Mouse (Mus musculus): ENCODE data around the gene Cux1.
"Not testable (repeated sequence)": the region's sequence is repeated elsewhere in the genome, so short reads cannot be mapped to it uniquely, and the experiment has no call there.

The Cux1 gene

DNA sequence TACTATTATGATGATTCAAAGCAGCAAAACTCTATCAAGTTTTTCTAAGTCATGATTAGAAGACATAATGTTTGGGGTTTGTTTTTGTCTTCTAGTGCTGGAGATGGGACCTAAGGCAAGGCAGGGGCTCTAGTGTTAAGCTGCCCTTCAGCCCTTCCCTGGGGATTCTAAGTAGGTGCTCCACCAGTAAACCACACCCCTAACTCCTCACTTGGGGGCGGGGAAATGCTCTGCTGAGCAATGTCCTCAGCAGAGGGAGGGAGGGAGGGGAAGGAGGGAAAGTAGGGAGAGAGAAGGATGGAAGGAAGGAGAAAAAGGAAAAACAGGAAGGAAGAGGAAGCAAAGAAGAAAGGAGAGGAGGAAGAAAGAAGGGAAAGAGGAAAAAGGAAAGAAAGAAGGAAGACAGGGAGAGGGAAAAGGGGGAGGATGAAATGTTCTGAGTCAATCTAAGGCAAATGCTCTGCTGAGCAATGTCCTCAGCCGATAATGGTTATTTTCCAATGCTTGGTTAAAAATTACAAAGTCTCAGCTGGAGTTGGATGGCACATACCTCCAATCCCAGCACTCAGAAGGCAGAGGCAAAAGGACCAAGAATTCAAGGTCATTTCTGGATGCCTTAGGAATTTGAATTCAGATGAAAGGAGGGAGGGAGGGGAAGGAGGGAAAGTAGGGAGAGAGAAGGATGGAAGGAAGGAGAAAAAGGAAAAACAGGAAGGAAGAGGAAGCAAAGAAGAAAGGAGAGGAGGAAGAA, 96.1 kb downstream of the Cux1 start:
- not testable (repeated sequence) for DNase-seq

DNA sequence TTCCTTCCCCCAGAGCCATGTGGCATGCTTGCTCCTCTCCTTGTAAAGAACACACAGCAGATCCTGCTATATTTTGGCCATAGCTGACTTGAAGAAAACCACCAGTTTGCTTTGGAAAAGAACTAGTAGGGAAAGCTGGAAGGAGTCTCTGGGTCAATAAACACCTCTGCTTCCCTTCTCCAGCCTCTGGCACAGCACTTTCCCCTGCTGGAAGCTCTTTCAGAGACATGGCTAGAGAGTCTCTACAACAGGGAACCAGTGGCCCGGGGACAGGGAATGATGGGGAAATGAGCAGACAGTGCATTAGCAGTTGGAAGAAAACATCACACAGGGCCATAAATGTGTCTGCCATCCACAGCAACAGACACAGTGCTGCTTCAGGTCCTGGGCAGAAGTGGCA, 98.0 kb downstream of the Cux1 start:
- no peak for DNase-seq

DNA sequence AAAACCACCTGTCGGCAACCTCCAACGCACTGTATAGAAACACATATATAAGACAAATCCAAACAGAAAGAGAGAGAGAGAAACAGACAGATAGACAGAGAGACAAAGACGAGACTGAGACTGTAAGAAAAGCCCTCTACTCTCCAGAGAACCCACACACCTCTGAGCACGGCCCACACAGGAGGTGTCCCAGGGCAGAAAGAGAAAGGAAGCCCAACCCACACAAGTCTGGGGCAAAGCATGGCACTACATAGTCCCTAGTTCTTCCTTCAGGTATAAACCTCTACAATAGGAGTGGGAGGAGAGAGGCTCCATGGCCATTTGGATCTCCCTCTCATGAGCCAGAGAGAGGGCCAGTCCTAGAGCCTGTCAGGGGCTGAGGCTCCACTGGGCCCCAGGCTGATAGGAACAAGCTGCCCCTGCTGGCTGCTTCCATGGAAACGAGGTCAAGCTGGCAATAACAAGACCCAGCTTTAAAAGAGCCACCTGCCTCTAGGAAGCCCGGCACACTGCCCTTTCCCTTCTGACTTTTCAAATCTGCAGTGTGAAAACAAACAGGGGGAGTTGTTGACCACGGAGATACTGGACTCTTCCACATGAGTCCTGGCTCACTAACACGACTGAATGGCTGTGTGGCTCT, 99.8 kb downstream of the Cux1 start:
- peak; percentile 63 to 81 for DNase-seq

DNA sequence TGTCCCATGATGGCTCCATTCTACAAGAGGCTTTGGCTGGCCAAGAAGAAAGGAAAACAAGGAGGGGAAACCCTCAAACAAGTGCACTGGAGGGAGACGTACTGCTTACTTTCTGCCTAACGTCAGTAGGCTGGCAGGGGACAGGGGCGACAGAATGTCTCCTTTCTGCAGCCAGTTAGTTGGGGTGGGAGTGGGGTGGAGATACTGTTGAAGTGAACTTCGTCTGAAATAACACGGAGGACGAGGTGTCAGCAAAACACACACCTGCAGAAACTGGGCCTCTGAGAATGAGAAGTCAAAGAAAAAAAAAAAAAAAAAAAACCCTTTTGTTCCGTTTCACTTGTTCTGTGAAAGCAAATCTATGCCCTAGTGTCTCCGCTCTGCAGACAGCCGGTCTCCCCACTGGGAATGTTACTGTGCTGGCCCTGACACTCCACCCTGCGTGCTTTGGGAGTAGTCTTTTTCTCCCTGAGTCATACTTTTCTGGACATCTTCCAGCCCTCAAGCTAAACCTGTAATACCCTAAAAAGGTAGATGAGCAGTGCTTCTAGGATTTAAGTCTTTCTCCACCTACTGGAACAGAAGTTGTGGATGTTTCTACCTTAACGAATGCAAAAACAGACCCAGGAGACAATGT, 101.4 kb downstream of the Cux1 start:
- no peak for DNase-seq

DNA sequence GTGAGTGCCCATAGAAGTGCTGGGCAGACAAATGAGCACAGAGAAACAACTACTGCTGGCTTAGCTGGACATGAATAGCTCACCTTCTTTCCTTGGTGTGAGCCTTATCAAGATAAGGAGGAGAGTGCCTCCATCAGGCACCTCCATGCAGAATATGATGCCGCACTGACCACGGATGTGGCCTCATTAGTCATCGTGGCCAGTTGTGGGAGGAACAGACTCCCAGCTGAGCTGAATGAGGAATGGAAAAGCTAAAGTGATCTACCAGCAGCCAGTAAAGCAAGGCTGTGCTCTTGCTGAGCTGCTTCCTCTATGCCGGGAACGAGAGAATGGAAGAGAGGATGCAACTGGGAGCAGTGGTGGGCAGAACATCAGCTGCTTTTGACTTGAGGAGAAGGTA, 101.9 kb downstream of the Cux1 start:
- DNase-seq = no peak

DNA sequence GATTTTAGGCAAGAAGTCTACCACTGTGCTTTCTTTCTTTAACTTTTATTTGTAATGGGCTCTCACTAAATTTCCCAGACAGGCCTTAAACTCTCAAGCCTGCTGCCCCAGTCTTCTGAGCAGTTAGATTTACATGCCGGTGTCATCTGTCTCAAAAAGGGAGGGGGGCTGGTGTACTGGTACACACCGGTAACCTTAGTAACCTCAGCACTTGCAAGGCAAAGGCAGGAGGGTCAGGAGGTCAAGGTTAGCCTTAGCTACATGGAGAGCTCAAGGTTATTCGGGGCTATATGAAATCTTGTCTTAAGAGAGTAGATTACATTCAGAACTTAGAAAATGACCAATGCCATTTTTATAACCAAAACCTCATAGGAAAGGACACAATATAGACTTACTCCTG, 102.4 kb downstream of the Cux1 start:
- DNase-seq = no peak

DNA sequence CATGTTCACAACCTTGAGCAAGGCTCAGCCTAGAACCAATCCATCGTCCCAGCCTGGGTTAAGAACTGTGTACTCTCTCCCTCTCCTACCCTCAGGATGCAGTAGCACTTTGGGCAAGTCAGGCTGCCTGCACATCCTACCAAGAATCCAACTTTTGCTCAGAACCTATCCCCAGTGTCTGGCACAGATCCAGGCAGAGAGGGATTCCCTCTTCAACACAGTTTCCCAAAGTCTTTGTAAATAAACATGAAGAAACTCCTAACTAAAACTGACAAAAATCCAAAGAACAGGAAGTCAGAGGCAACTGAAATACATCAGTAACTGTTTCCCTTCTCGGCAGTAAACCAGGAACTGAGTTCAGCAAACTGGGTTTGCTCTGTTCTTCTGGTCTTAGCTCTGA, 103.2 kb downstream of the Cux1 start:
- DNase-seq = peak in 1 of 2 experiments; percentile 39

DNA sequence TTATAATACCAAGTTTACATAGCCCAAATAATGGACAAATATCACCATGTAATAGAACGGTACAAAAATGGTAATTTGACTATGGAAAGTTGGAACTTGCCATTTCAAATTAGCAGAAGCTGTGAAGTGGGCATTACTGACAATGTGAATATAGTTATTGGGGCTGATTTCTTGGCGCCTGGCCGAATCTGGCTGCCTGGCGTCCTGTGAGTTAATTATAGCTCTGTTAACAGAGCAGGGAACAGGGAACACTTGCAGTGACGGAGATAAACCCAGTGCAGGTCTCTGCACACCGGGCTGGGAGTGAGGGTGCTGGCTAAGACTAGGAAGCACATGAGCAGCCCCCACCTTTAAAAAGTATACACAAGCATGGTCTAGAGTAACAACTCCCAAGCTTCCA, 104.7 kb downstream of the Cux1 start:
- DNase-seq = no peak

DNA sequence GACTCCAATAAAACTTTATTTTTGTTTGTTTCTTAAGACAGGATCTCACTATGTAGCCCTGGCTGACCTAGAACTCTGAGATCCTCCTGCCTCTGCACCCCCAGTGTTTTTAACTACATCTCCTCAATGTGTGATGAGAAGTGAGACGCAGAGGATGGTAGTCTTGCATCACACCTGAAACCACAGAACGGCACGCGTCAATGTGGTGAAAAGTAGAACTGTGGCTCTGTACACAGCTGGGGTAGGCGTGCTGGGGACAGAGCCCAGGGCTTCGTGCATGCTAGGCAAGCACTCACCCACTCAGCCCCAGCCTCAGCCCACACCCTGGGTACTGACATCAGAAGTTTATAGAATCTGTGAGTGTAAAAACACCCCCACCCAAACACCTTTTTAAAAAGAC, 107.4 kb downstream of the Cux1 start:
- DNase-seq = no peak

DNA sequence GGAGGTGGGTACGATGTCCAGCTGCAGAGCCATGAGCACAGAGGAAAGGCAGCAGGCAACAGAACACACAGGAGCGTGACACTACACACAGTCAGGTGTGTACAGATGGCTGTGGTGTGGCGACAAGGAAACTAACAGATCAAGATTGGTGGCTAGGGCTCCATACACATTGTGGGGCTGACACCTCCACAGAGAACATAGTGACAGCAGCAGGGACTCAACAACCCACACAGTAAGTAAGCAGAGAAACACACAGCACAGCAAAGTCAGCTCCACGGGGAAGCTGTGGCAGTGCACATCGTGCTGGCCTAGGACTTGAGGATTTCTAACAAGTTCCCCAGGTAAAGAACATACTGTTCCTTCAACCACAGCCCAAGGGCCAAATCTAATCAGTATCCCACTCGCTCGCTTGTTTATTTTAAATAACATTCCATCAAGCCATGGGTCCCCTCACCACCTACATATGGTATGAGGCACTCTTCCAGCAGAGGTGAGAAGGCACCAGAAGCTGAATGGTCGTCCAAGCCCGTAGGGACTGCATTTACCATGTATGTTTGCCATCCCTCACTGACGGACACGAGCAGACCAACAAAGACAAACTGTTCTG, 108.3 kb downstream of the Cux1 start:
- DNase-seq = no peak

DNA sequence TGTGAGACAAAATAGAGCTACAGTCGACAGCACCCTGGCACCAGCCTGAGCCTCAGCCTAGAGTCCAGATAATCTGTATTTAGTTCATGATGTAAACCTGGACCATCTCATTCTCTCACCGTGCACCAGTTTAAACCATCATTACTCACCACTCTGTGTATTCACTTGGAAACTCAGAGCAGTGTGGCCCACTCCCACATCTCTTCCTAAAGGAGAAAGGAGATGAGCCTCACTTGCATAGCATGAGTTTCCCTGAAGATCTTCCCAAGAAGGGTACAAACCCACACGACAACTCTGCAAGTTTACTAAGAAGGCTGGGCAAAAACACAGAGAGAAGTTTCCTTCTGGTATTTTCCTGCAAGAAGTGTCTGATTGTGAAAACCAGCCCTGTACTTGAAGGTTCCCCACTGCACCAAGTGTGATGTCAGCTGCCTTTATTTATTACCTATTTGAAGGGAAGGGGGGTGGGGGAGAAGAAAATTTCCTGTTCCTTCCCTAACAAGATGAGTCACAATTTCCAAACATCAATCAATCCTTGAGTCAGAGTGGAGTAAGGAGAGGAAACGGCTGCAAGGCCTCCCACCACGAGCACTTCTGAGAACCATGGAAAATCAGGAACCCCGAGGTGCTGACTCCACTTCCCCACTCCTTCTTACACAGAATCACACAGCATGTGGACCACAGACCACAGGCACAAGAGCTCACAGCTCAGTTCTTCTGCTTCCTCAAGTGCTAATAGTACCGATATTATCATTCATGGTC, 109.0 kb downstream of the Cux1 start:
- peak; percentile 48 to 56 for DNase-seq

DNA sequence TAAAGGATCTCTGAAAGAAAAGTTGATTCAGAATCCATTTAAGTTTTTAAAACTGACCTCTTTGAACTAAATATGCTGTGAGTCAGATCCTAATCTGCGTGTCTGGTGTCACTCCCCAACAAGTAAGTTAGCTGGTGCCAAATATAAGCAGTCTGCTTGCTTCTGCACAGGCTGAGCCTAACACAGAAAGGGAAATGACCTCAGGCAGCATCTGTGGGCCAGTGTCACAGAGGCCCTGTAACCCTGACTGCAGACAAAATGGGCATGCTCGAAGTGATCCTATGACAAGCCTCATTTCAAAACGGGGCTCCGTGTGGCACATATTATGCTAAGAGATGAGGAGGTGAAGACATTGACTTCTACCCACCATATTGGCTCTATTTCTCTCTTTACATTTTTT, 110.9 kb downstream of the Cux1 start:
- DNase-seq = no peak

DNA sequence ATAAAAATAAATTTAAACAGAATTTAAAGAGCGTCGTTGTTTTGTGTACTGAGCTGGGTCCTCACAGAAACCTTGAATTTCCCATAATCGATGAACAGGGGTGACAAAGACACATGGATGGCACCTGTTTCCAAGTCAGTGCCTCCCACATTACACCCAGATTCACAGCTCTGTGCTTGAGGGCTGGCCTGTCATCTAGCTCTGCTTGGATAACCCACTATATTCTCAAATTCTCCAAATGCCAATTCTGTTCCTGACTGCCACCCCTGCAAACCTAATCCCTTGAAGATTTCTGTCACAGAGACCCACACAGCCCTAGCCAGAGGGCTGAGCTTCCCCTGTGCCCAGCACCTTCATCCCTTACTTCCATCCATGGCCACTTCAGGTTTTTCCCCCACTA, 114.6 kb downstream of the Cux1 start:
- no peak for DNase-seq

DNA sequence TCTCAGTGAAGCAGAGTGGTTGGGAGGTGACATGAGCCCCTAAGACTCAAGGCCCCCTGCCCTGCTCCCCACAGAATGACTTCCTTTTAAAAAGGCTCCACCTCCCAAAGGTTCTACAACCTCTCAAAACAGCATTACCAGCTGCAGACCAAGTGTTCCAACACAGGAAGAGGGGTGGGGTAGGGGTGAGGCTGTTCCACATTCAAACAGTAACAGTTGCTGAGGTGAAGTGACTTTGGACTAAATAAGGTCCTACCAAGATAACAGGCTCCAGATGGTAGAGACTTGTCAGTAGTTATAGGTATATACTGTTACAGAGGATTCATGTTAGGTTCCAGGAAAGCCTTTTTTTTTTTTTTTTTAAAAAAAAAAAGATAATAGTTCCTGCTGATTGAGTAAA, 117.5 kb downstream of the Cux1 start:
- no peak for DNase-seq

DNA sequence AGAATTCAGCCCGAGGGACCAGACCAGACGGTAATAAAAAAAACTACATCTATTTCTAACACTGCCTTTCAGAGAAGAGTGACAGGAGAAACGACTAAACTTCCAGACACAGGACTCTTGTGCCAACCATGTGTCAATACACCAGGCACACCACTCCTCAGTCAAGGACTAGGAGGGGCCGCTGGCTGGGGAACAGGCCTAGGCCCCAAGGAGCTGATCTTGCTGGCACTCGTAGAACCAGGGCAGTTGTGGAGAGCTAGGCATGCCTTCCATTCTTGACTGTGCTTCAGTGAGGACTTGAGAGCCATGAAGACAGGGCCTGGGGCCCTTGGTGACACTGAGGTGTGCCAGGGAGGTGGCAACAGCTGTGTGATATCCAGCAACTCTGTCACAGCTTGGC, 121.3 kb downstream of the Cux1 start:
- peak; percentile 54 to 85 for DNase-seq

DNA sequence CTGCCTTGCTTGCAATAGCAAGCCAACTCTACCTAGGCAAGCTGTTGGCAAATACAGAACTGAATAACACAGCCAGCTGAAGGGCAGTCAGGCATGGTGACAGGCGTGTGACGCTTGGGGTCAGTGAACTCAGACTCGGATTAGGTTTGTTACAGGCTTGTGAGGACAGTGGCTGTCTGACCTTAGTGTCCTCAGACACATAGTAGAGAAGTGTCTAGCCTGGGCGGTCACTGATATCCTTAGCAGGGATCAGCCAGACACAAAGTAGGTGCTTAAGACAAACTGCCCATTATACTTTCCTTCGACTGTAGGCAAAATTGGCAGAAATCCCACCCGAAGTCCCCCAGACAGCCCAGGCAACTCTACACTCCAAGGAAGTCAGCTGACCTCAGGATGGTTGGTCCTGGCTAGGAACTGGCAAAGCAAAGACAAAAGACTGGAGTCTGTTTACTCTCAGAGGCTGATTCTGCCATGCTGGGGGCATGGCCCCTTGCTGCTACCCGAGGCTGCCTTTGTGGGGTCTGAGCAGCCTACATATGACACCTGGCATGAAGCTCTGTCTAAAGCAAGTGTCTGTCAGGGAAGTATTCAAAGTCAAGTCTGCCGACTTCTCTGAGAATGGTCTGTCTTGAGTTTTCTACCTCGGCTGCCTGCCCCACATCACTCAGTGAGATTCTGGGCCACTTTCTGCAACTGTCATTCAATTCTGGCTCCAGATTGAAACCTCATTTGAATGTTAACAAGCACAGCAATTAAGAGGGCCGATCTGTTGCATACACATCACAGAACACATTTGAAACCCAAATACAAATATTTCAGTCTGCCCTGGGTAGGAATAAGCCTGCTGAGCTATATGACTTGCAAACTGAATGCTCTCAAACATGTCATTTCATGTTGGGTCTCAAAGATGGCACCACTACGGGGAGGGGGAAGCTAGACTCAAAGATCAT, 124.8 kb downstream of the Cux1 start:
- no peak for DNase-seq

DNA sequence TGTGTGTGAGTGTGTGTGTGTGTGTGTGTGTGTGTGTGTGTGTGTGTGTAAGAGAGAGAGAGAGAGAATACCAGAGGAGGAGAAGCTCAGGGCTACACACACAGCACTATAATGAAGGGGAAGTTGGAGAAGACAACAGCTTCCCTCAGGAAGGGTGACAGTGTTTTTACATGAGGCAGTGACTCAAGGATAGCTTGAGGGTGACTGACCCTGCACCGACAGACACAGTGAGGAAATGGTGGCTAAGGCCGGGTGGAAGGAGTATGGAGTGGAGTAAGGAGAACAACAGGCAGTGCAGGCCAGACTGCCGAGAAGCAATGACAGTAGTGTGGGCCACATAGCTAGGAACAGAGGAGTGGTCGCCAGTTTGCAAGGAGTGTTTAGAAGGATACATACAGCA, 137.6 kb downstream of the Cux1 start:
- no peak for DNase-seq

DNA sequence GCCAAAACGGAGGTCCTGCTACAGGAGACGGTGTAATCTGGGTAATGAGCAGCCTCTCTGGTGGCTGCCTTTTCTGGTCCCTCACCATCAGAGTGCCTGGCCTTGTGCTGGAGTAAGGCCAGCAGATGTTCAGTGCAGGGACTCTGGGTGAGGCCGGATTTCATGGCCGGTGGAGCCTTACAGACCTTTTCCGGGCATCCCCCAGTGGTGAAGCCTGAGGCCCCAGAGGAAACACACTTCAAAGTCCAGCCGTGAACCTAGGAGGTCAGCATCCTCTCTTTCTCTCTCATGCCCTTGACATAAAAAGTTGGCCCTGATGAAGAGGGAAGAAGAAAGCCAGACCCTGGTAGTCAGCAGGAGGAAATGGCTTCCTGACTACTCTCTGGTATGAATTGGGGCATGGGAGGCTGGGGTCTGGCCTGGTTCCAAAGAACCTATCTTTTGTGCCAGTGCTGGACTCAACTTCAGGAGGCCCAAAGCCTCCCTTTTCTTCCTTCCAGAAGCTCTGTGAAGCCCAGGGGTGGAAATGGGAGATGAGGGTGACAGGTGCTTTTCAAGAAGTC, 138.7 kb downstream of the Cux1 start:
- peak in 1 of 2 experiments; percentile 38 for DNase-seq

DNA sequence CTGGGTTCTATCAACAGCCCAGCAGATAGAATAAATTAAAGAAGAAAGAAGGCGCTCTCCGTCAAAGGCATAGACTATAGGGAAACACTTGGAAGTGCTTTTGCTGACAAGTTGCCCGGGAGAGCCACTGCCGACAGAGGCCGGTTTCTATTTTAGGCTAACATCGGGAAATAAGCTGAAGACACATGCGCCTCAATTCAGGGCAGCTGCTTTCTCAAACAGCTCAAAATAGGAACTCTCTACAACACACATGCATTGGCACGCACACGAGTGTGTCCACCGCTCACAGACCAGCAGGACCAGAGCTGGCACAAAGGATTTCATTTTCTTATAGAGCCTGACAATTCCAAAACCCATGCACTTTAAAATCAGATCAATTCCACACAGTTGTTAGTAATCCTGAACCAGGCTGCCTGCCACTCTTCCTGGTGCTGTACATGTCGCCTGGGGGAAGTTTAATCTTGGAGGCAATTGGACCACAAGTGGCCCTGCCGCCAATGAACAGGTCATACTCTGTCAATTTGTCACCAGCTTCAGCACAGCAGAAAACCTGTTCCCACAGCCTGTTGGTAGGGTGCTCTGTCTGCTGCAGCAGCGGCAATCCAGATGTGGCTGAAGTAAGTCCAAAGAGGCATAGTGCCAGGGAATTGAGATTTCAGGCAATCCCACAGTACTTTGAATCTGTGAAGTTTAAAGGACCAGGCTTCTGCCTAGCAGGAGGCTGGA, 139.4 kb downstream of the Cux1 start:
- peak in 1 of 2 experiments; percentile 13 for DNase-seq

DNA sequence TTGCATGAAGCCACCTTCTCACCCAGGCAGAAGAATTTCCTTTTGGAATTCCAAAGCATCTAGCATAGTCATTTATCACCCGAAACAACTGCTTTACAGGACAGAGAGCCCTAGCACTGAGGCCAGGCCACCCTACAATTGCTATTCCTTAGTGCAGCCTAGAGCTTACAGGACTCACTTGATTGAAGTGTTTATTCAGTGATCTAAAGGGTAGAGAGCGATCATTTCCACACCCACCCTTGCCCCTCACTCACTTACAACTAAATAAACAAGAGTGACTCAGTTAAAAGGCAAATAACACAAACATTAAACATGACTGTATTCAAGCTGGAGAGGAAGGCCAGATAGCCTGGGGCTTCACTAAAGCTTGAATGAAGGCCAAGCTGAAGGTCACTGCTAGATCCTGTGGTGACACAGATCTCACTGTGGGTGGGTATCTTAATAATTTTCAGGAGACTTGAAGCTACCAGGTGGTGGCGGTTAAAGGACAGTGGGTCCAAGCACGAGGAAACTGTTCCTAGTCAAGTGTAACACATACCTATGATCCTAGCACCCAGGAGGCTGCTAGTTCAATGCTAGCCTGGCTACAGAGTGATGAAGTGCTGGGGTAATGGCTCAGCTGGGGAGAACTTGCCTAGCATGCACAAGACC, 140.0 kb downstream of the Cux1 start:
- DNase-seq = no peak

Measured in lung, postnatal 4 days (tissue).